Mouse (Mus musculus): ENCODE measurements at regions not wholly inside any gene's neighbourhood (a gene's known extent, or its start where the extent isn't known, plus 50 kb on each side); places are given as distances from the start of the nearest gene placed in this dataset.

GRCm38 (mm10) chr19:14679776-14680175 lies 81.9 kb upstream of the Tle4 start:
- TF ChIP-seq GATA1 (IDR thresholded peaks at IDR 0.05; ENCODE audit: borderline replicate concordance, low read length), result no peak
- TF ChIP-seq FLI1 (IDR thresholded peaks at IDR 0.05; ENCODE audit: low read length), result no peak

Measured in megakaryocyte, embryonic 14.5 days (primary cell).